Mouse (Mus musculus): Measurements from ENCODE around the gene Armc2. TPM values are rescaled to one million over a fixed set of nuclear protein-coding genes. Genes with fewer than 3 reads are reported as not detected.
A peak's percentile ranks its signal among the peaks of the same experiment; 100 is the strongest.

Gene Armc2
- polyA plus RNA-seq, 1 experiment from 2014 or later, result 7.3 TPM

DNA sequence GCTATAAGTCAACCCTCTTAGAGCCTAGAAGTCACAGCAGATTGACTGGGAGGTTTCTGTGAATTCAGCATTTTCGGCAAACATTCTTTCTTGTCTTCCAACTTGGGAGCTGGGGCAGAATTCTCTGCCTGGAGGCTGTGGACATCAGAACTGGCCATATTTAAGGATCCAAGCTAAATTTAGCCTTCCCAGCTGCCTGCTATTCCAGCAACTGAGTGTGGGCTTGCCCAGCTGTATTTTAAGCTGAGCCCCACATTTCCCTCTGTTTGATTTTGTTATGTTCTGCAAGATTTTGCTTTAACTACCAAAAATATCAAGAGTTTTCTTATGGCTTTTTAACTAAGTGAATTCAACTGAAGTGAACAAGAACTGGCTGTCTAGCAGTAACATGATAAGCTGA lies 24.6 kb upstream of the Armc2 start:
- Histone ChIP-seq H3K9me3 (replicated peaks) (no peaks in the 10 kb centered on the region), H3K4me2 (no peak overlapping the region), H3K4me1 (0 out of 2 replicates have a peak, but pooled peaks cover 4% of the 10 kb centered on the region), H3K27me3 (no peaks in the 10 kb centered on the region), H3K4me3 (no peak overlapping the region), H3K27ac (no peak overlapping the region), H3K9ac (no peak overlapping the region), H3K36me3 (ENCODE audit: poor library complexity, severe bottlenecking) (no peaks in the 10 kb centered on the region)
- ATAC-seq, result no peak
- WGBS, result 83% methylated on average over 1 of the region's 1 CpGs

GRCm38 (mm10) chr10:42042087-42042486 lies 23.8 kb upstream of the Armc2 start:
- ATAC-seq, result no peak
- no peak overlapping the region for H3K27ac ChIP-seq
- no peak overlapping the region for H3K9ac ChIP-seq
- no peaks in the 10 kb centered on the region for H3K27me3 ChIP-seq
- 0 out of 2 replicates have a peak, but pooled peaks cover 4% of the 10 kb centered on the region for H3K4me1 ChIP-seq
- H3K9me3 ChIP-seq (replicated peaks), result no peaks in the 10 kb centered on the region
- H3K4me3 ChIP-seq, result no peak overlapping the region
- H3K4me2 ChIP-seq, result no peak overlapping the region
- 79% methylated on average over 7 of the region's 7 CpGs for WGBS
- H3K36me3 ChIP-seq (ENCODE audit: poor library complexity, severe bottlenecking), result no peaks in the 10 kb centered on the region

DNA sequence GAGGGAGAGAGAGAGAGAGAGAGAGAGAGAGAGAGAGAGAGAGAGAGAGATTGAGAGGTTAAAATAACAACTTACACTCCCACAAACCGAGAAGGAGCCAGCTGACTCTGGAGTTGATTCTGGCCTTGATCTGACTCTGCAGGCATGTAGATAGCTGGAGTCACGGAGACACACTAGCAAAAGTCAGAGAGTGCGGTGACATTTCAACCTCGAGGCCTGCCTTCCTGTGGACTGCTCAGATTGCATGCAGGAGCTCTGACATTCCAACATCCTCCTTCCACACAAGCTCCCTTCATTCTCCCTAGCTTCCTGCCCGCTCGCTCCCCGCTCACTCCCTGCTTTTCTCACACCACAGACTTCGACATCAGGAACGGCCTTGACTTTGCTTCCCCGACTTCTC lies 20.3 kb upstream of the Armc2 start:
- Histone ChIP-seq H3K4me3 (no peak overlapping the region), H3K4me1 (0 out of 2 replicates have a peak, but pooled peaks cover 4% of the 10 kb centered on the region), H3K4me2 (no peak overlapping the region), H3K27ac (no peak overlapping the region), H3K36me3 (ENCODE audit: poor library complexity, severe bottlenecking) (no peaks in the 10 kb centered on the region), H3K9ac (no peak overlapping the region), H3K27me3 (no peaks in the 10 kb centered on the region), H3K9me3 (replicated peaks) (no peaks in the 10 kb centered on the region)
- no peak for ATAC-seq
- WGBS, result 65% methylated on average over 10 of the region's 10 CpGs

DNA sequence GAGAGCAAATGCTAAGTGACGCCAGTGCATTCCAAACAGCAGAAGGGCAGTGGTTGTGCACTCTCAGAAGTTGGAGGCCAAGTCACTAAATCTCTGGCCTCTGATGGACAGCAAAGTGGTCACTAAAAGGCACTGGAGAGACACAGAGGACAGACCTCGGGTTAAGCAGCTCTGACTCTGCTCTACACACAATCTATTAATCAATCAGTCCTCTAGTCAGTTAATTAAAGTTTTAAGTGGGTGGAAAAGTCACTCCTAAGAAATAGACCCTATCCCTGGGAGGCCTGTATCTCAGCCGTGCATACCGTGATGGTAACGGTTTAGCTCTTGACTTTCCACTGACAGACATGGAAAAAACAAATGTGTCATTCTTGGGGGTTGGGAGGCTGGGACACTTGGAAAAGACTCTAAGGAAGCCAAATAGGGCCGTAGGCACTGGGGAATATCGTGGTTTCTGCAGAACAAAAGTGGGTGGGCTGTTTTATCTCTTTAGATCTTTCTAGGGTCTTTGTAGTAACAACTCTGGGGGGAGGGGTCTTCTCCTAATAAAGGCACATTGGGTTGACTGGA lies 19.1 kb upstream of the Armc2 start:
- no peaks in the 10 kb centered on the region for H3K9me3 ChIP-seq (replicated peaks)
- no peak for ATAC-seq
- H3K4me1 ChIP-seq, result no peaks in the 10 kb centered on the region
- WGBS, result 43% methylated on average over 7 of the region's 7 CpGs
- H3K4me2 ChIP-seq, result no peak overlapping the region
- no peak overlapping the region for H3K4me3 ChIP-seq
- no peak overlapping the region for H3K27ac ChIP-seq
- H3K9ac ChIP-seq, result no peak overlapping the region
- no peaks in the 10 kb centered on the region for H3K27me3 ChIP-seq
- no peaks in the 10 kb centered on the region for H3K36me3 ChIP-seq (ENCODE audit: poor library complexity, severe bottlenecking)

DNA sequence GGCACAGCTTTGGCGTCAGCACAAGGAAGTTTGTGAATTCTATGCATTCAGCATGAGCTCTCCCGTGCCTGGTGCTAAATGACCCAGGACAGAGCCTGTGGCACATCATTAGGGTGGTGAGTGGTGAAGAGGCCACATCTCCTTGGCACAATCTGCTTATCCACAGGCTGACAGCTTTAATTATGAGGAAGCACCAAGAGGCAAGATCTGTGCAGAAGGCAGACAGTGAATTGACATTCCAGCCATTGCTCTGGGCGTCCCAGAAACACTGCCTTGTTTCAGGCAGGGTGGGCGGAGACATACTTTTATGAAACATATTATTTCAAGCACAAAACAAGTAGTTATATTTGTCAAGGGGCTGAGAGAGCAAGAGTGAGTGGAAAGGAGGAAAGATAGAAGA lies 18.6 kb upstream of the Armc2 start:
- Histone ChIP-seq H3K4me3 (no peak overlapping the region), H3K4me1 (no peaks in the 10 kb centered on the region), H3K9me3 (replicated peaks) (no peaks in the 10 kb centered on the region), H3K36me3 (ENCODE audit: poor library complexity, severe bottlenecking) (no peaks in the 10 kb centered on the region), H3K4me2 (no peak overlapping the region), H3K9ac (no peak overlapping the region), H3K27ac (no peak overlapping the region), H3K27me3 (no peaks in the 10 kb centered on the region)
- no peak for ATAC-seq
- 54% methylated on average over 4 of the region's 4 CpGs for WGBS

GRCm38 (mm10) chr10:42033571-42033970 lies 15.3 kb upstream of the Armc2 start:
- H3K27ac ChIP-seq, result no peak overlapping the region
- H3K9me3 ChIP-seq (replicated peaks), result no peaks in the 10 kb centered on the region
- no peak overlapping the region for H3K4me2 ChIP-seq
- 88% methylated on average over 3 of the region's 3 CpGs for WGBS
- no peaks in the 10 kb centered on the region for H3K36me3 ChIP-seq (ENCODE audit: poor library complexity, severe bottlenecking)
- 0 out of 2 replicates have a peak, but pooled peaks cover 5% of the 10 kb centered on the region for H3K4me1 ChIP-seq
- H3K9ac ChIP-seq, result no peak overlapping the region
- no peaks in the 10 kb centered on the region for H3K27me3 ChIP-seq
- ATAC-seq, result no peak
- no peak overlapping the region for H3K4me3 ChIP-seq

GRCm38 (mm10) chr10:42031021-42031420 lies 12.8 kb upstream of the Armc2 start:
- ATAC-seq, result peak; percentile 30; the same call in 1 of the 2 replicates
- Histone ChIP-seq H3K9me3 (replicated peaks) (no peaks in the 10 kb centered on the region), H3K9ac (no peak overlapping the region), H3K27ac (no peak overlapping the region), H3K4me1 (0 out of 2 replicates have a peak, but pooled peaks cover 5% of the 10 kb centered on the region), H3K27me3 (no peaks in the 10 kb centered on the region), H3K4me3 (no peak overlapping the region), H3K36me3 (ENCODE audit: poor library complexity, severe bottlenecking) (no peaks in the 10 kb centered on the region), H3K4me2 (peak overlapping the region; percentile 44)
- 11% methylated on average over 16 of the region's 16 CpGs for WGBS

DNA sequence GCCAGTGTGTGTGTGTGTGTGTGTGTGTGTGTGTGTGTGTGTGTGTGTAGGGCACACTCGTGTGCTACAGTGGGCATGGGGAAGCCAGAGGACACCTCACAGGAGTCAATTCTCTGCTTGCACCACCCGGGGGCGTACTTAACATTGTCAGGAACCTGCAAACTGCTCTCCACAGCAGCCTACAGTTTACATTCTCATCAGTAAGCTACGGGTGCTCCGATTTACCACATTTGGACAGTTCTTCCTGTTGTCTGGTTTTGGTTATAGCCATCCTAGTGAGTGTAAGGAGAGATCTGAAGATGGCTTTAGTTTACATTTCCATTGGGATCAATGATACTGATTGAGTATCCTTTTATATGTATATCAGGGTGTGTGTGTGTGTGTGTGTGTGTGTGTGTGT lies 11.3 kb upstream of the Armc2 start:
- Histone ChIP-seq H3K27ac (no peak overlapping the region), H3K4me3 (no peak overlapping the region), H3K27me3 (no peaks in the 10 kb centered on the region), H3K4me1 (0 out of 2 replicates have a peak, but pooled peaks cover 5% of the 10 kb centered on the region), H3K9ac (no peak overlapping the region), H3K4me2 (no peak overlapping the region), H3K36me3 (ENCODE audit: poor library complexity, severe bottlenecking) (no peaks in the 10 kb centered on the region), H3K9me3 (replicated peaks) (no peaks in the 10 kb centered on the region)
- no peak for ATAC-seq
- 83% methylated on average over 5 of the region's 5 CpGs for whole genome bisulfite sequencing

- 83% methylated on average over 11 of the region's 11 CpGs for WGBS
- H3K4me1 ChIP-seq, result 0 out of 2 replicates have a peak, but pooled peaks cover 5% of the 10 kb centered on the region
- no peak overlapping the region for H3K9ac ChIP-seq
- no peak overlapping the region for H3K27ac ChIP-seq
- H3K9me3 ChIP-seq (replicated peaks), result no peaks in the 10 kb centered on the region
- no peak for ATAC-seq
- H3K27me3 ChIP-seq, result no peaks in the 10 kb centered on the region
- no peak overlapping the region for H3K4me2 ChIP-seq
- no peaks in the 10 kb centered on the region for H3K36me3 ChIP-seq (ENCODE audit: poor library complexity, severe bottlenecking)
- no peak overlapping the region for H3K4me3 ChIP-seq
These were observed 9.1 kb upstream of the Armc2 start for GRCm38 (mm10) chr10:42027337-42027736.

GRCm38 (mm10) chr10:42024406-42024805 lies 6.2 kb upstream of the Armc2 start:
- no peak overlapping the region for H3K4me2 ChIP-seq
- no peak overlapping the region for H3K4me3 ChIP-seq
- no peaks in the 10 kb centered on the region for H3K36me3 ChIP-seq (ENCODE audit: poor library complexity, severe bottlenecking)
- no peaks in the 10 kb centered on the region for H3K27me3 ChIP-seq
- H3K9me3 ChIP-seq (replicated peaks), result no peaks in the 10 kb centered on the region
- no peak overlapping the region for H3K9ac ChIP-seq
- peaks cover 6% of the 10 kb centered on the region for H3K4me1 ChIP-seq
- H3K27ac ChIP-seq, result no peak overlapping the region
- 77% methylated on average over 6 of the region's 6 CpGs for WGBS
- ATAC-seq, result no peak

DNA sequence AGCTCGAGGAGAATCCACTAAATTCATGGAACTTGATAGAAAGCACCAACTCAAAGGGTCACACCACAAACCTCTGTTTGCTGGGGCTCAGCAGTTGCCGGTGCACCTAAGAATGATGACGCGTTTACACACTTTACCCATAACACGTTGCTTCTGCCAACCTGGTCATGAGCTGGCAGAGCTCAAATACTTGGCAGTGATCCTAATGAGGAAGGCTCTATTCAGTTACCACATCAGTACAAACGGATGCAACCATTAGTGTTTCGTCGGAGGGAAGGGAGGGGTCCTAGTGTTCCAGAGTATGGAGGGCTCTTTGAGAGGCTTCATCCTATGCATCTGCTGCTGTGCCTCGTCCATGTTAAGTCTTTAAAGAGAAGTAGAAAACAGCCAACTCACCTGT lies 3.3 kb upstream of the Armc2 start:
- H3K36me3 ChIP-seq (ENCODE audit: poor library complexity, severe bottlenecking), result no peaks in the 10 kb centered on the region
- H3K27ac ChIP-seq, result no peak overlapping the region

GRCm38 (mm10) chr10:42014086-42014485 lies 4.2 kb downstream of the Armc2 start:
- peaks cover 9% of the 10 kb centered on the region for H3K4me1 ChIP-seq
- no peak overlapping the region for H3K4me3 ChIP-seq
- no peak overlapping the region for H3K4me2 ChIP-seq
- ATAC-seq, result no peak
- WGBS, result 64% methylated on average over 5 of the region's 5 CpGs
- H3K9ac ChIP-seq, result no peak overlapping the region
- no peaks in the 10 kb centered on the region for H3K9me3 ChIP-seq (replicated peaks)
- H3K27me3 ChIP-seq, result peaks cover 11% of the 10 kb centered on the region
- no peaks in the 10 kb centered on the region for H3K36me3 ChIP-seq (ENCODE audit: poor library complexity, severe bottlenecking)
- H3K27ac ChIP-seq, result no peak overlapping the region

More for the DNA sequence above, 3.3 kb upstream of the Armc2 start:
- 59% methylated on average over 9 of the region's 9 CpGs for WGBS
- Histone ChIP-seq H3K4me3 (no peak overlapping the region), H3K9ac (no peak overlapping the region), H3K9me3 (replicated peaks) (no peaks in the 10 kb centered on the region), H3K27me3 (peaks cover 6% of the 10 kb centered on the region; the same call in 1 of the 2 replicates), H3K4me1 (peaks cover 15% of the 10 kb centered on the region), H3K4me2 (no peak overlapping the region)
- no peak for ATAC-seq
